Mouse (Mus musculus) gastrocnemius, postnatal 25 days (tissue): ENCODE results near the gene Tomm20l. TPM values are rescaled to one million over a fixed set of nuclear protein-coding genes. Genes with fewer than 3 reads are reported as not detected.
"Not testable (repeated sequence)": the region's sequence is repeated elsewhere in the genome, so short reads cannot be mapped to it uniquely, and the experiment has no call there.

Source experiments
- DNase-seq: peaks from one replicate; pipeline ENCODE4 v3.0.0; 2022
- long read RNA-seq, 2 experiments: library from polyadenylated mRNA; stranded (forward); transcript quantifications; one replicate each; pipeline ENCODE4 v2.0.0; 2021
- total RNA-seq, 2 experiments: library from RNA; stranded (reverse); gene quantifications; 1 replicate in 1 of 2; 2 replicates in 1 of 2; pipeline ENCODE4 v1.2.3; 2021

Gene Tomm20l
- total RNA-seq, result not detected
- long read RNA-seq, experiment 1, result 0 reads
- long read RNA-seq, experiment 2, result 0 reads

DNA sequence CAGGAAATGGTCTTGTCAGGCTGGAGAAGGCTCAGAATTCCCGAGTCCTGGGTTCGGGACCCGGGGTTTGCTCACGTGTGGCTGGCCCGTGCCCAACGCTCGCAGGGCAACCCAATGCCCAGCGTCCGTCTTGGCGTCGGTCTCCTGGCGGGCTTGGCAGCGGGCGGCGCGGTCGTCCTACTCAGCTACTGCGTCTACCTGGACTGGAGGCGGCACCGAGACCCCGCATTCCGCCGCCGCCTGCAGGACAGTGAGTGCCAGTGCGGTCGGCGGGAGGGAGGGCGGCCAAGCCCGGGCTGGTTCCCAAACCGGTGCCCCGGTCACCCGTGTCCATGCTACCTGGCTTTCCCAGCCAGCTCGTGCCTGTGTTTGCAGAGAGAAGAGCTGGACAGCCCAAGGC is at the start of gene Tomm20l:
Gene Tomm20l (plus strand): TSS at position 98 of the 400 bp plus-strand sequence.
- no peak for DNase-seq

- no peak for DNase-seq
Observed at GRCm38 (mm10) chr12:71069846-71070245, 41.4 kb upstream of the Tomm20l start.

DNA sequence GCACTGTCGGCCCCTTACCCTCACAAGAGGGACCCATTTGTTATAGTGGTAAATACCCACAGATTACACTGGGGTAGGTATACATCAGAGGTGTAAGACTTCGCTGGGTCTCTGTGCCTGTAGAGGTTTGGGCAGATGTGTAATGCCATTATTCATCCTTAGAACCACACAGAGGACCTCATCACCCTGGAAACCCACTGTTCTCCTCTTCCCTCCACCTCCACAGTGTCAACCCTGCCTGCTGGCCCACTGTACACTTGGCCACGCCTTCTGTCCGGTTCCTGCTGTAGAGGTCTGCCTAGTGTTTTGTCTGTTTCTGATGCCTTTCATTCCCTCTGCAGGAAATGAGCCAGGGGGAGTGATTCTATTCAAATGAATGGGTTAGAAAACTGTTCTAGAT is 39.2 kb upstream of the Tomm20l start:
- DNase-seq, result no peak

- no peak for DNase-seq
Observed at GRCm38 (mm10) chr12:71073113-71073730, 38.0 kb upstream of the Tomm20l start.

DNA sequence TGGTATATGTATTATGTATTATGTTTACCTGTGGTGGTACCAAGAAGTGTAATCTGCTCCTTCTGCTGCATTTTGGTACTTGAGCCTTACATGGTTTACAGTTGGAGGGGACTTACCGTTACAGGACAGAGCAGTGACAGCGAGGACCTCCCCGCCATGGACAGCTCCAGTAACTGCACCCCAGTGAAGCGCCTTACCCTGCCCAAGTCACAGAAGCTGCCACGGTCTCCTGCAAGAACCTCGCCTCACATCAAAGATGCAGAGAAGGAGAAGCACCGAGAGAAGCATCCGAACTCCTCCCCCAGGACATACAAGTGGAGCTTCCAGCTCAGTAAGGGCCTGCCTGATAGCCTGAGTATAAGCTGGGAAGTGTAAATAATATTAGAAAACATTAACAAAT is 24.9 kb upstream of the Tomm20l start:
- no peak for DNase-seq

- not testable (repeated sequence) for DNase-seq
Observed at GRCm38 (mm10) chr12:71104275-71104674, 7.0 kb upstream of the Tomm20l start.

DNA sequence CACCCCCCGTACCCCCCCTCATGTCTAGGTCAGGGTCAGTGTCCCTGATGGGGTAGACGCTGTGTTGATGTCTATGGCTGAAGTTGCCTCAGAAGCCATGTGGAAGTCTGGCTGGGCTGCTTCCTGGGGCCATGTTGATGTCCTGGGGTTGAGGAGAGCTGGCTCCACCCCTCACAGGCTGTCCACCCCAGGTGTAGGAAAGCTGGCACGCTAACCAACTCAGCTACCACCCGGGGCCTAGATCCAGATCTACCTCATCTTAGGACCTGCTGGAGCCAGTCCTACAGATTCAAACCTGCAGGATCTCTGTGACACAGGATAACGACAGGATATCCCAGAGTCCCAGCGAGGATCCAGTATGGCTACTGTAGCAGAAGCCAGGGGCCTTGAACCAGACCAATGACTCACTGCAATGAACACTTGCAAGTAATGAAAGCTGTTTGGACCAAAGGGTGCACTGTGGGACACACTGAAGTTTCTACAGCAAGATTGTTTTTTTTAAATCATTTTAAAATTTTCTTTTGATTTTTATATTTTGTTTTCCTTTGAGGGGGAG is 3.9 kb upstream of the Tomm20l start:
- no peak for DNase-seq

GRCm38 (mm10) chr12:71113074-71113473 is 1.8 kb downstream of the Tomm20l start:
- no peak for DNase-seq

DNA sequence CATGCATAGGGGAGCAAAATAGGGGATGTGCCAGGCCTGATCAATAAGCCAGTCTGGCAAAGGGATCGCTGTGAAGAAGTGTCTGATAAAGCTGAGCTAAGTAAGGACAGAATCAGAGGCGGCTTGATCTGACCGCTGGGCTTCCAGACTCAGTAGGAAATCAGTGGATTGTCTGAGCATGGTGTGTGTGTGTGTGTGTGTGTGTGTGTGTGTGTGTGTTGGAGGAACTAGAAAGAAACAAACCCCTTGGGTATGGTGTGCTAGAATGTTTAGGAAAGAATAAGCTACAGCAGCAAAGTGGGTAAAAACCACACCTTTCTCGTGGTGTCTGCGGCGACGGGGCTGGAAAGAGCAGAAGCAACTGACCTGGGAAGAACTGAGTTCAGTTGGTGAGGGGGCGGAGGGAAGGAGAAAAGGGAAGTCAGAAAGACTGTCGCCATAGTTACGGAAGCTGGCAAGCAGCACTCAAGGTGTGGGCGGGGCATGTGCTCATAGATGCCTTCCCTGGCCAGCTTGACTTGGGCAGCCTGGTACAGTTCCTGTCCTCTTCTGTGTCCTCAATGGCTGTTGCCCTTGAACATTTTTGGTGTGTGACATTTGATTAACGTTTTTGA is 2.6 kb downstream of the Tomm20l start:
- DNase-seq, result no peak

GRCm38 (mm10) chr12:71116411-71116810 is 5.2 kb downstream of the Tomm20l start:
- DNase-seq, result no peak

GRCm38 (mm10) chr12:71122731-71123130 is 11.5 kb downstream of the Tomm20l start:
- DNase-seq, result no peak

DNA sequence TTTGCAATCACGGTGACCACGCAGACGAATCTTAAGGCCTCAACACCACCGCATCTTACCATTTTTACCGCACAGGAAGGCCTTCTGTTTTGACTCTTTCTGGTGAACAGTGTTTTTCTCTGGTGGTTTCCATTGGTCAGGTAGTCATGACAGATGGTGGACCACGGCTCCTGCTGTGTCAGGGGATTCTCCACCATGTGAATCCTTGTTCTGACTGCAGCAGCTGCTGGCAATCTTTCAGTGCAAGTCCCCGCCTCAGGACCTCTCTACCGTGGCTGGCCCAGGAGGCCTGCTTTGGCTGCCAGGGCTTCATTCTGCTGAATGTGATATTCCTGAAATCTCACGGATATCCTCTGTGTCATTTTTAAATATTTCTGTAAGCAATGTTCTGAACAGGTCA is 12.1 kb downstream of the Tomm20l start:
- no peak for DNase-seq

GRCm38 (mm10) chr12:71135581-71135980 is 24.4 kb downstream of the Tomm20l start:
- no peak for DNase-seq

- DNase-seq, result peak; percentile 64
Observed at GRCm38 (mm10) chr12:71136130-71136973, 25.1 kb downstream of the Tomm20l start, which contains the start of the genes Timm9 and 2700049A03Rik. Gene Timm9, minus strand, starts transcription at chr12:71136684. Gene 2700049A03Rik, plus strand, starts transcription at chr12:71136848.

GRCm38 (mm10) chr12:71136974-71137491 is 25.8 kb downstream of the Tomm20l start:
- DNase-seq, result peak; percentile 67

- no peak for DNase-seq
Observed at GRCm38 (mm10) chr12:71137686-71138085, 26.5 kb downstream of the Tomm20l start.

DNA sequence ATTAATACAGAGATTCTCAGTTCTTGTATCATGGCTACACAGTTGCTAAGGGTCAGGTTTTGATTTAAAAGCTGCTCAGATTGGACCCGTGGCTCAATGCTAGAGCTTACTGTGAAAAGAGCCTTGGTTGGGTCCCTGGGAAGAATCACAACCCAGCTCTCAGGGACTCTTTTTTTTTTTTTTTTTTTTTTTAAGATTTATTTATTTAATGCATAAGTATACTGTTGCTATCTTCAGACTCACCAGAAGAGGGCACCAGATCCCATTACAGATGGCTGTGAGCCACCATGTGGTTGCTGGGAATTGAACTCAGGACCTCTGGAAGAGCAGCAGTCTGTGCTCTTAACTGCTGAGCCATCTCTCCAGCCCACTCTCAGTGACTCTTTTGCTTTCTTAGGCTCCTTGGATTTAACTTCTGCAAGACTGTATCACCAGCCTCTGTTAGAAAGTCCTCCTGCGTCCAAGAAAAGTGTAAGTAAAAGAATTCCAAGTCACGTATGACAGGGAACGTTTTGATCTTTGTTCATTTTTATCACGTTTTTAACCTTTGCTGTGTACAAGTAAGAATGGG is 28.1 kb downstream of the Tomm20l start:
- DNase-seq, result no peak

- DNase-seq, result no peak
Observed at GRCm38 (mm10) chr12:71141189-71141588, 30.0 kb downstream of the Tomm20l start.

GRCm38 (mm10) chr12:71147641-71148040 is 36.4 kb downstream of the Tomm20l start:
- DNase-seq, result no peak

DNA sequence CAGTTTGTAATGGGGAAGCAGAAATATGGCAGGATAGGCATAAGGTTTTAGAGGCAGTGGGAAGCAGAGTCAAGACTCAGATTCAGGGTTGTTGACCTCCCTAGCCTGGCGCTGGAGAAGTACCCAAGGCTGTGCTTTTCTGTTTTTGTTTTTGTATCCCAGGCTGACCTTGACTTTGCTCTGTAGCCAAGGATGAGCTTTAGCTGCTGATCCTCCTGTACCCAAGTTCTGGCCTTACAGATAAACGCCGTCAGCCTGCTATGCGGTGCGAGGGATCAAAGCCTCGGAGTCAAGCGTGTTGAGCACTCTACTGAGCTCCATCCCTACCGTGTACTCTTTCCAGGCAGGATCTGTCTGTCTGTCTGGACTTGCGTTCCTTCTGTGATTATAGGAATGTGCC is 37.6 kb downstream of the Tomm20l start:
- no peak for DNase-seq

- DNase-seq, result no peak
Observed at GRCm38 (mm10) chr12:71149456-71149855, 38.2 kb downstream of the Tomm20l start.

DNA sequence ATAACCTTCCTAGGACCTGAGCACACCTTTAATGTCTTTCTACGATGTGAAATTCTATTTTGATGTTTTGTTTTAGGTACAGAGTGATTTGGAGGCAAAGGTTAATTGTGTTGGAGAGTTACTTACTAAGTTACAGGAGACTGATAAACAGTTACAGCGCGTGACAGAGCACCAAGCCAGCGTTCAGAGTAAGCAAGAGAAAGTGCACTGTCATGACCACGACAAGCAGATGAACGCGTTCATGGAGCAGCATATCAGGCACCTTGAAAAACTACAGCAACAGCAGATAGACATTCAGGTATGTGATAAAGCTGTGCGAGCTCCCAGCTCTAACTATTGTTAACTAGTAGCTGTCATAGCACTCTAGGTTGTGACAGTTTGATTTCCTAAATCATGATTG is 38.9 kb downstream of the Tomm20l start:
- DNase-seq, result no peak
